Mouse (Mus musculus) lung, embryonic 15.5 days (tissue): Measurements from ENCODE around the gene Plekha8. TPM values are rescaled to one million over a fixed set of nuclear protein-coding genes. Genes with fewer than 3 reads are reported as not detected.

Source experiments
- ATAC-seq: fragments of 200-750 bp; cut with Nextera tagmentation; 2 replicates; pipeline ENCODE4 v1.8.0; 2017; ENCODE audit warnings: moderate number of reproducible peaks, borderline replicate concordance; ENCODE audit not compliant: low FRiP score, low TSS enrichment; ENCODE audit errors: extremely low read depth
- H3K27ac ChIP-seq: fragments of 300-500 bp; sonication (generic); 2 replicates; pipeline ENCODE4 v1.5.1; 2015; ENCODE audit warnings: moderate library complexity, mild to moderate bottlenecking, inconsistent platforms
- H3K27me3 ChIP-seq: fragments of 300-500 bp; sonication (generic); 2 replicates; pipeline ENCODE4 v1.6.1; 2015; ENCODE audit warnings: inconsistent platforms
- H3K36me3 ChIP-seq: fragments of 300-500 bp; sonication (generic); 2 replicates; pipeline ENCODE4 v1.6.1; 2015; ENCODE audit warnings: inconsistent platforms
- H3K4me1 ChIP-seq: fragments of 300-500 bp; sonication (generic); 2 replicates; pipeline ENCODE4 v1.6.1; 2015; ENCODE audit warnings: inconsistent platforms
- H3K4me2 ChIP-seq: fragments of 300-500 bp; sonication (generic); 2 replicates; pipeline ENCODE4 v1.6.1; 2015; ENCODE audit warnings: inconsistent platforms, mild to moderate bottlenecking, moderate library complexity
- H3K4me3 ChIP-seq: fragments of 300-500 bp; sonication (generic); 2 replicates; pipeline ENCODE4 v1.5.1; 2015; ENCODE audit warnings: mild to moderate bottlenecking, inconsistent platforms
- H3K9ac ChIP-seq: fragments of 300-500 bp; sonication (generic); 2 replicates; pipeline ENCODE4 v1.6.1; 2015; ENCODE audit warnings: inconsistent platforms
- H3K9me3 ChIP-seq: fragments of 300-500 bp; sonication (generic); 2 replicates; pipeline ENCODE4 v1.6.1; 2016; ENCODE audit warnings: inconsistent platforms
- WGBS: fragments of 180-500 bp; shearing (Covaris S2); methylation state at CpG from one replicate; pipeline ENCODE4 v1.1.7; 2015; 5-methylcytosine and 5-hydroxymethylcytosine counted together
- polyA plus RNA-seq: library from polyadenylated mRNA; unstranded; fragments of >200 nt; fragmentation: Nextera tagmentation; extraction: Ambion mirVana; gene quantifications from 2 replicates; pipeline ENCODE4 v1.2.1, GENCODE M21; 2015

The Plekha8 gene
- polyA plus RNA-seq, 1 experiment from 2014 or later = 7.0 TPM

DNA sequence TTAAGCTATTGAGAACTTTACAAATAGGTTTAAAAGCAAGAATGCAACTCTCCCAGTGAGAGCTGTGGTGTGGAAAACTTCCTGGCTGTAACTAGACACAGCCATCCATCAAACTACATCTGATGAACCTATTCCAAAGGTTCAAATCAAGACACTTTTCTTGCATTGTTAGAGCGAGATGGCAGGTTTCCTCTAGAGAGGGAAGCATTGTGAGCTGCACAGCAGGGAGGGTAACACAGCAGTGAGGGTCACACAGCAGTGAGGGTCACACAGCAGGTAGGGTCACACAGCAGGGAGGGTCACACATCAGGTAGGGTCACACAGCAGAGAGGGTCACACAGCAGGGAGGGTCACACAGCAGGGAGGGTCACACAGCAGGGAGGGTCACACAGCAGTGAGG lies 6.7 kb upstream of the Plekha8 start:
- H3K4me1 ChIP-seq = peaks cover 14% of the 10 kb centered on the region
- no peak overlapping the region for H3K4me2 ChIP-seq
- ATAC-seq = no peak
- no peak overlapping the region for H3K4me3 ChIP-seq
- no peak overlapping the region for H3K9ac ChIP-seq
- H3K27me3 ChIP-seq = no peaks in the 10 kb centered on the region
- H3K27ac ChIP-seq = no peak overlapping the region
- no peaks in the 10 kb centered on the region; the same call in 1 of the 2 replicates for H3K36me3 ChIP-seq
- 62% methylated on average over 1 of the region's 1 CpGs for WGBS
- no peaks in the 10 kb centered on the region for H3K9me3 ChIP-seq

DNA sequence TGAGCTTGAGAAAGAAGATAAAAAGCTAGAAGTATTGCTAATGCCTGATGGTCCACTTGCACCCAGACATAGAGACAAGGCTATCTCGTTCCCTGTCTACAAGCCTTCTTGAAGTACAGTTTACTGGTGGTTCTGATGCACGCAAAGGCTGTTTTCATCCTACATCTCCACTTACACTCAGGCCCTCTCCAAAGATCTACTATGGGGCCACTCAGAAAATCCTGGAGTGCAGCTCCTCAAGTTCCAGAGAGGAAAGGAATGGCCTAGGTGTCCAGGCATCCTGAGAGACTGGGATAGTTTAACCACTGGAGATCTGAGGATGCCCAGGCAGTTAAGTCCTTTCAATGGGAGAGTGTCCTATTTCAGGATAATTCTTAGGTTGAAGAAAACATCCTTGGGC lies 4.2 kb upstream of the Plekha8 start:
- Histone ChIP-seq H3K4me1 (peaks cover 28% of the 10 kb centered on the region), H3K4me3 (no peak overlapping the region), H3K27me3 (no peaks in the 10 kb centered on the region), H3K36me3 (no peaks in the 10 kb centered on the region), H3K9ac (no peak overlapping the region), H3K27ac (no peak overlapping the region), H3K4me2 (no peak overlapping the region), H3K9me3 (no peaks in the 10 kb centered on the region)
- WGBS = 87% methylated on average over 2 of the region's 2 CpGs
- no peak for ATAC-seq

DNA sequence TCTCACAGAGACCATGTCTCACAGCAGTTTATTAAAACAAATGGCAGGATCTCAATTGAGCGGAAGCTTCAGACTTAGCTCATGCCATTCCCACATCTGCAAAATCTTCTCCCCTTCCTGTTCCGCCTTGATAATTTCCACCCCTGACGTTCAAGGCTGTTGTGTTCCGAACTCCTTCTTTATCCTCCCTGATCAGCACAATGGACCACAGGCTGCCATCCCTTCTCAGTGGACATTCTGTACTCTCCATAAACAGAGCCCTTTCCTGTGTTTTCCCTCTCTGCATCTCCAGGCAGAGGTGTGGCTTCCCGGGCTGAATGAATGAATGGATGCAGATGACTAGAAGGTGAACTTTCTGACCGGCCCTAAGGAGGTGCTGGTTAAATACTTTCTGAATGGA lies 3.1 kb upstream of the Plekha8 start:
- Histone ChIP-seq H3K4me3 (peak overlapping the region; percentile 22), H3K9me3 (no peaks in the 10 kb centered on the region), H3K27me3 (no peaks in the 10 kb centered on the region), H3K4me2 (peak overlapping the region; percentile 72), H3K27ac (peak overlapping the region; percentile 12; the same call in 1 of the 2 replicates), H3K36me3 (no peaks in the 10 kb centered on the region), H3K4me1 (peaks cover 38% of the 10 kb centered on the region), H3K9ac (no peak overlapping the region)
- WGBS = 36% methylated on average over 6 of the region's 6 CpGs
- ATAC-seq = no peak

DNA sequence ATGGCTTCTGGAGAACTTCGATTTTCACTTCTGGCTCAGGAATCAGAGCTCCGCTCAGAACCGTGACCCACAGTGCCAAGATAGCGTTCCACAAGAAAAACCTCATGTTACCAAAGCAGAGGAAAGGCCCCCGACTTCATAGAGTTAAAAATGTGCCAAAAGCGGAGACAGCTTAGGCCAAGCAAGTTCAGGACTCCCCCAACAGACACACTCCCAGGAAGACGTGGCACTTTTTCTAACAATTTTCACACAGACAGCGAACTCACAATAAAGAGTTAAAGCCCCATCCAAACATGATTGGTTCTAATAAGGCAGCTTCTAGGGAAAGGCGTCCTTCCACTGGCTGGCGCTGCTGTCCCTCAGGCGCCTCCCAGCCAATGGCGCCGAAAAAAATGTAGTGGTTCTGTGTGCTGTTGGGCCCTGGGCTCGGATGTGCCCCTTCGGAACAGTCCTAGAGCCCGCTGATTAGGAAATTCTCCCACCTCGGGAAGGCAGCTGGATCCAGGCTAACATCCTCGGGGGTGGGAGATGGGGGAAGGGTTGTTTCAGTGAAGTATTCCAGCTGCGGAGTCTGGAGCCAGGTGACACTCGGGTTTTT lies 1.9 kb upstream of the Plekha8 start:
- peak overlapping the region; percentile 48 for H3K27ac ChIP-seq

DNA sequence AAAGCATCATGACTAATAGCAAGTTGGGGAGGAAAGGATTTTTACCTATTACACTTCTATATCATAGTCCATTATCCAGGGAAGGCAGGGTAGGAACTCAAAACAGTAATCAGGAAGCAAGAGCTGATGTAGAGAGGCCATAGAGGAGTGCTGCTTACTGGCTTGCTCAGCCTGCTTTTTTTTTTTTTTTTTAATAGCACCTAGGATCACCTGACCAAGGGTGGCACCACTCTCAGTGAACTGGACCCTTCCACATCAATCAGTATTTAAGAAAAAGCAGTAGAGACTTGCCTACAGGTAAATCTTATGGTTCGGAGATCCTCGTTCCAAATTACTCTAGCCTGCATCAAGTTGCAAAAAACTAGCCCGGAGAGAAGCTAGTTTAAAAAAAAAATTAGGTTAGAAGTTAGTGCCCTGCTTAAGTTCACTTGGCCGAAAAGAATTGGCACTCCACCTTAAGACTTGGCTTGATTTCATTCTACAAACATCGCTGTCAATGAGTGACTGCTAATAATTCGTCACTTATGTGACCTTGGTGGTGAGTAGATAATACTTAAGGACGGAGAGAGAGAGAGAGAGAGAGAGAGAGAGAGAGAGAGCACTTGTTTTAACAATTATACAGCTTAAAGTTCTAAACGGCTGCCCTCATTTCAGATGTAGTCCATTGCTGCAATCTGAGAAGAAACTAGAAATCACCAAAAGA lies 994 bp upstream of the Plekha8 start:
- H3K9ac ChIP-seq = no peak overlapping the region
- H3K36me3 ChIP-seq = no peaks in the 10 kb centered on the region
- peaks cover 38% of the 10 kb centered on the region for H3K4me1 ChIP-seq
- ATAC-seq = no peak
- H3K4me3 ChIP-seq = peak overlapping the region; percentile 83
- no peak overlapping the region for H3K27ac ChIP-seq
- WGBS = 34% methylated on average over 8 of the region's 8 CpGs
- peak overlapping the region; percentile 83 for H3K4me2 ChIP-seq
- no peaks in the 10 kb centered on the region for H3K27me3 ChIP-seq
- no peaks in the 10 kb centered on the region for H3K9me3 ChIP-seq

More for the DNA sequence above, 1.9 kb upstream of the Plekha8 start:
- Histone ChIP-seq H3K4me2 (peak overlapping the region; percentile 72), H3K4me1 (peaks cover 38% of the 10 kb centered on the region), H3K27me3 (no peaks in the 10 kb centered on the region), H3K4me3 (peak overlapping the region; percentile 59), H3K9ac (peak overlapping the region; percentile 49), H3K9me3 (no peaks in the 10 kb centered on the region), H3K36me3 (no peaks in the 10 kb centered on the region)
- ATAC-seq = peak; percentile 84
- WGBS = under 1% methylated on average over 20 of the region's 20 CpGs

DNA sequence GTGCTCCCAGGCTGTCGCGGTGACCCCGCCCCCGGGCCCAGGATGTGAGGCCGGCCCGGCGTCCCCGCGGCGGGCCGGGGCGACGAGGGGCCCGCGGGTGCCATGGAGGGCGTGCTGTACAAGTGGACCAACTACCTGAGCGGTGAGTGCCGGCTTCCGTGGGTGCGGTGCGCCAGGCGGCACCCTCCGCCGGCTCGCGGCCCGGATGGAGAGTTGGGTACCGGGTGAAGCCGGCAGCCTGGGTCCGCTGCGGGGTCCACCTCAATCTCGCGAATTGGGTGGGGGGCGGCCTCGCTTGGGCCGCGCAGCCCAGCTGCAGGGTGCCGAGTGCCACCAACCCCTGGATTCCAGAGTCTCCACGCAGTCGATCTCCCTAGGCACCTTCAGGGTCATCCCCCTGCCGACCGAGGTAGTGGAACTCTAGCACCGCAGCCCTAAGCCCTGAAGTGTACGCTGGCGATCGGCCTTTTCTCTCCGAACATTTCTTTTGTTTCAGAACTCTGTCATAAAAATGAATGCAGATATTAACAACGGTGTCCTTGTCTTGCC lies 493 bp downstream of the Plekha8 start:
- H3K4me1 ChIP-seq = peaks cover 38% of the 10 kb centered on the region
- H3K27ac ChIP-seq = peak overlapping the region; percentile 75
- H3K36me3 ChIP-seq = no peaks in the 10 kb centered on the region
- H3K9me3 ChIP-seq = no peaks in the 10 kb centered on the region
- WGBS = 1% methylated on average over 44 of the region's 48 CpGs
- peak overlapping the region; percentile 67 for H3K9ac ChIP-seq
- no peaks in the 10 kb centered on the region for H3K27me3 ChIP-seq
- peak; percentile 11; the same call in 1 of the 2 replicates for ATAC-seq
- peak overlapping the region; percentile 83 for H3K4me2 ChIP-seq
- peak overlapping the region; percentile 83 for H3K4me3 ChIP-seq

DNA sequence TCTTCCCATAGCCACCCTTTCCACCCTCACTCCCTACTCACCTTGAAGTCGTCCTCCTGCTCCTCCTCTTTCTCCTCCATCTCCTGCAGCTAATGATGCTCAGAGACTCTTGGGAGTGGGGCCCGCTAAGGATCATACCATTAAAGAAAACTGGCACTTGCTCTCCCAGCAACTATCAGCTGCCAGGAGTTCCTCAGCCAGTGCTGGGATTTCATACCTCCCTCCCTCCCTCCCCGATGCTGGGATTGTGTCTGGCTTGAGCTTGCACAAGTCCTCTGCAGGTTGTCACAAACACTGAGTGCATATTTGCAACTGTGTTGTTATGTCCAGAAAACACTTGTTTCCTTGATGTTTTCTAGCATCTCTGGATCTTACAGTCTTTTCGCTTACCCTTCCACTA lies 2.3 kb downstream of the Plekha8 start, which contains the start of gene Fkbp14:
Gene Fkbp14, minus strand, starts transcription at position 101 of the 400 bp plus-strand sequence.
- H3K9me3 ChIP-seq = no peaks in the 10 kb centered on the region
- ATAC-seq = no peak
- WGBS = 65% methylated on average over 4 of the region's 4 CpGs

DNA sequence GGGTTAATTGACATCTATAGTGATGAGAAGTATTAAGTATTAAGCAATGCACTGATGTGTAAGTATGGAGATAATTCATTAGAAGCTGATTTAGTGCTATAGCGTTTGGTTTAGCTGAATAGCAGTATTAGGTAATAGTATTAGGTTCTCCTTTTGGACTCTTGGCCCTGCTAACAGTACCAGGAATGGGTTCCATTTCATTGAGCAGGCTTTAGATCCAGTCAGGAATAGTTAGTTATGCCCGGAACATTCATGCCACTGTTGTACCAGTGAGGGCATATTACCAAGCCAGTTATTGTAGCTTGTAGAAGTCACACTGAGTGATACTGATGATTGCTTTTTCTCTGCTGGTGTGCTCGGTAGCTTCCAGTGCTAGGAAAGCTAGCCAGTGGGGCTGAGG lies 2.8 kb downstream of the Plekha8 start:
- Histone ChIP-seq H3K4me2 (no peak overlapping the region), H3K4me1 (peaks cover 24% of the 10 kb centered on the region), H3K9me3 (no peaks in the 10 kb centered on the region), H3K9ac (no peak overlapping the region), H3K36me3 (no peaks in the 10 kb centered on the region), H3K27ac (no peak overlapping the region), H3K4me3 (no peak overlapping the region), H3K27me3 (no peaks in the 10 kb centered on the region)
- no peak for ATAC-seq
- WGBS = 91% methylated on average over 3 of the region's 3 CpGs

More for the DNA sequence above, 2.3 kb downstream of the Plekha8 start, which contains the start of gene Fkbp14:
- Histone ChIP-seq H3K4me1 (peaks cover 25% of the 10 kb centered on the region), H3K27ac (no peak within 1 kb of the TSS), H3K9ac (no peak within 1 kb of the TSS), H3K4me2 (peak within 1 kb of the TSS; percentile 83), H3K27me3 (no peaks in the 10 kb centered on the region), H3K36me3 (no peaks in the 10 kb centered on the region), H3K4me3 (peak within 1 kb of the TSS; percentile 83)

DNA sequence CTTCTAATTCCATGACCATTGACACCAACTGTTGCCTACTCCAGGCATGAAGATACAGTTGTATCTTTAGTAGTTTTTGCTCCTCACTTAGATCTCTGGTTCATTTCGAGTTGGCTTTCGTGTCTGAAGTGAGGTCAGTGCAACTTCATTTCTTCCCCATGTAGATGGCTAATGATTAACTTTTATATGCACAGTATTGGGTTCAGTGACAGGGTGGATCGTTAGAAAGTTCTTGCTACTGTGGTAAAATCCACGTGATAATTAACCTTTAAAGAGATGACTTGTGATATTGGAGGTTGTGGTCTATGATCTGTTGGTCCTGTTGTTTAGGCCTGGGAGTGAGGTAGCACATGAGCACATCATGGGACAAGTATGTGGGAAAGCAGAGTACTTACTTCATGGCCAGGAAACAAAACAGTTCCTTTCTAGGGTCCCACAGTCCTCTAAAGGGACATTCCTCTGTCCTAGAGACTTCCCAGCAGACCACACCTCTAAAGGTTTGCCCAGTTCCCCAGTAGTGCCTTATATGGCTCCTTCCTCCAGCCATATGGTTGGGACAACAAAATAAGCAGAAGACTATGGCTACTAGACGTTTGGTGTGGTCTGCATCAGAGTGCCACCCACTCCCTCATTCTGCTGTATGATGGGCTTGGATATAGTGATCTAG lies 5.9 kb downstream of the Plekha8 start:
- no peaks in the 10 kb centered on the region for H3K27me3 ChIP-seq
- H3K4me2 ChIP-seq = no peak overlapping the region
- H3K4me1 ChIP-seq = peaks cover 9% of the 10 kb centered on the region
- no peaks in the 10 kb centered on the region for H3K36me3 ChIP-seq
- no peaks in the 10 kb centered on the region for H3K9me3 ChIP-seq
- no peak overlapping the region for H3K9ac ChIP-seq
- H3K27ac ChIP-seq = no peak overlapping the region
- WGBS = 72% methylated on average over 5 of the region's 5 CpGs
- no peak overlapping the region for H3K4me3 ChIP-seq
- ATAC-seq = no peak

DNA sequence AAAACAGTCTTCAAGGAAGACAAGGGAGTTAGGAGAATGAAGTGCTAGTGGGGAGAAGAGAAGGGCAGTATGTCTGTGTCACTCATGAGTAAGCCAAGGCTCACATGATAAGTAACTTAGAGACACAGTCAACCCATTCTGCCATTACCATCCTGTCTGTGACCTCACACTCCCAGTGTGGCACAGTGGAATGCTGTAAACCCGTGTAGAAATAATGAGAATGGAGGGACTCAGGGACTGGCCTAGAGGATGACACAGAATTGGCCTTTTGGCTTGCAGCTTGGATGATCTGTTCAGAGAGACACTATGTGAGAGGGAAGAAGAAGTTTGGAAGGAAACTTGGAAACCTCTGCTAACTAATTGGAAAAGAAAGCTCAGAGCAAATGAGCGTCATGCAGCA lies 8.0 kb downstream of the Plekha8 start:
- Histone ChIP-seq H3K27me3 (no peaks in the 10 kb centered on the region), H3K9ac (no peak overlapping the region), H3K4me1 (no peaks in the 10 kb centered on the region), H3K9me3 (no peaks in the 10 kb centered on the region), H3K4me2 (no peak overlapping the region), H3K27ac (no peak overlapping the region), H3K4me3 (no peak overlapping the region), H3K36me3 (no peaks in the 10 kb centered on the region)
- 83% methylated on average over 2 of the region's 2 CpGs for WGBS
- no peak for ATAC-seq

DNA sequence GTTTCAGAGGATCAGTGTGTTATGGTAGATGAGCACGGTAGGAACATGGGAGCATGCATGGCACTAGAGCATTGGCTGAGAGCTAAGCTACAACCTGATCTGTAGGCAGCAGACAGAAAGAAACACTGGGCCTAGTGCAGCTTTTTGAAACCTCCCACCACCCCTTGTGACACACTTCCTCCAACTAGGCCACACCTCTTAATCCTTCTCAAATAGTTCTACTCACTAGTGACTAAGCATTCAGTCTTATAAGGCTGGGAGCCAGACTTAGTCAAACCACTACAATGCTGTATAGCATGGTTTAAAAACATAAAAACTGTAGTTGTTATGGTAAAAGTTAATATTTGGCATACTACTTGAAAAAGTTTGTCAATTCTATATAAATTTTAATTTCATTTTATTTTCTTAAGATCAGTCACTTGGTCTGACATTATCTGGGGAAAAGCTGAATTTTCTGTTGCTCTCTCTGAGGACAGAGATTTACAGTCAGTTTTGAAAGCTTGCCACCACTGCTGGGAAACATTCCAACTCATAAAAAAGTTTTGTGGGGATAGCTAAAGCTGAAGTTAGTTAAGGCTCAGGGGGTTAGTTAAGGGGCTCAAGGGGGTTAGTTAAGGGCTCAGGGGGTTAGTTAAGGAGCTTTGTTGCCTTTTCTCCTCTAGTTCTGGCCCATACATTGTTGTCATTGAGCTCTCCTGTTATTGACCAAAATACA lies 9.2 kb downstream of the Plekha8 start:
- H3K4me1 ChIP-seq = no peaks in the 10 kb centered on the region
- no peak overlapping the region for H3K27ac ChIP-seq
- no peak for ATAC-seq
- no peak overlapping the region for H3K4me2 ChIP-seq
- H3K4me3 ChIP-seq = no peak overlapping the region
- WGBS = 97% methylated on average over 1 of the region's 1 CpGs
- H3K9me3 ChIP-seq = no peaks in the 10 kb centered on the region
- H3K27me3 ChIP-seq = no peaks in the 10 kb centered on the region
- H3K36me3 ChIP-seq = no peaks in the 10 kb centered on the region
- H3K9ac ChIP-seq = no peak overlapping the region
